In the genomic region with DNA sequence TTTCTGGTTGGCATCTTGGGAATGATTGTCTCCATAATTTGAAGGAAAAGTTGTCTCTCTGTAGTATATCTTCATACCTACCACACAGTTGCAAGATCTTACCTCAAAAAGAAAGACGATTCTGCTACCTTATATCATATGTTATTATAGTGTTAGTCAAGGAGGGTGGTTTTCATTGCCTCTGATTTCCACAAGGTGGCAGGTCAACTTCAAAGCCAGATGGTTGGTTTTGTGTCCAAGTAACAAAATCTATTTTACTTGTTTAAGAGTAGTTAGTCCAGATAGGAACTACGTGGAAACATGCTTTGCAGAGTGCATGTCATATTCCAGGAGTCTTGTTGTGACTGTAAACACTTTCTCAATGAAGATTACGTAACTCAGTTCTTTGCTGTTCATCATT, we compare ENCODE assay signal across 13 mouse cellular contexts.
DNase-seq lines count a peak whose midpoint lies in the region; ATAC-seq and TF ChIP-seq lines count a peak whose summit lies in the region.
"Had no signal": no experiment of that assay in that cellular context is flagged by ENCODE, and none has a peak within 500 bp of the region (broad histone marks: within the 10 kb centered on the region; RNA-seq: fewer than 3 reads in every experiment).

No protein-coding gene starts in this region.

- H3K27ac ChIP-seq in heart, embryonic 11.5 days (ENCODE audit: low read depth, low read length) = no peak overlapping the region
- no peak overlapping the region for H3K27ac ChIP-seq in liver, postnatal 0 days (ENCODE audit: low read depth)
- no peak overlapping the region for H3K27ac ChIP-seq in liver, embryonic 11.5 days (ENCODE audit: low read depth, low read length)
- H3K27ac ChIP-seq: liver, embryonic 13.5 days had no signal

- no peak overlapping the region for H3K4me2 ChIP-seq in heart, embryonic 11.5 days
- no peak overlapping the region for H3K4me2 ChIP-seq in liver, postnatal 0 days (ENCODE audit: low read depth, low read length)
- no peak overlapping the region for H3K4me2 ChIP-seq in liver, embryonic 11.5 days
- H3K4me2 ChIP-seq: liver, embryonic 13.5 days had no signal

- peak; percentile 16 for DNase-seq in heart, adult 8-10 months (ENCODE audit: low spot score)
- DNase-seq in liver, postnatal 0 days = no peak
- DNase-seq in liver, embryonic 11.5 days (ENCODE audit: low spot score) = no peak
- DNase-seq in MEL-GATA-1-ER (ENCODE audit: extremely low read depth, low read depth) = peak; percentile 24
- DNase-seq in naive thymus-derived CD4-positive, alpha-beta T cell, adult 2 months (ENCODE audit: low read depth) = peak; percentile 55
- no peak for DNase-seq in left cerebral cortex, postnatal 14 days (ENCODE audit: low spot score in 2 of 2)
- DNase-seq in left cerebral cortex, adult 9 months (ENCODE audit: low spot score in 2 of 2) = no peak
- DNase-seq: gastrocnemius, postnatal 14 days; liver, embryonic 13.5 days; right cerebral cortex, postnatal 25 days had no signal

- peak; percentile 64 for TF ChIP-seq CTCF in liver, postnatal 0 days (IDR thresholded peaks at IDR 0.05; ENCODE audit: low read depth)

- no peaks in the 10 kb centered on the region for H3K9me3 ChIP-seq in heart, embryonic 11.5 days (replicated peaks; ENCODE audit: control insufficient read depth, low read length)
- H3K9me3 ChIP-seq in liver, postnatal 0 days (ENCODE audit: low read length) = no peaks in the 10 kb centered on the region
- no peaks in the 10 kb centered on the region for H3K9me3 ChIP-seq in liver, embryonic 11.5 days (ENCODE audit: control insufficient read depth, low read length)
- H3K9me3 ChIP-seq: liver, embryonic 13.5 days had no signal

- WGBS in heart, embryonic 11.5 days (ENCODE audit: insufficient replicate concordance) = 72% methylated on average over 3 of the region's 3 CpGs
- WGBS in liver, postnatal 0 days (ENCODE audit: insufficient replicate concordance) = 55% methylated on average over 3 of the region's 3 CpGs
- WGBS in liver, embryonic 11.5 days = 68% methylated on average over 3 of the region's 3 CpGs

- ATAC-seq in heart, embryonic 11.5 days (replicated peaks; ENCODE audit: insufficient number of reproducible peaks, low FRiP score, low TSS enrichment) = no peak
- ATAC-seq in liver, postnatal 0 days = no peak
- ATAC-seq in liver, embryonic 11.5 days (replicated peaks; ENCODE audit: low FRiP score) = no peak
- ATAC-seq: Patski had no signal

- H3K4me3 ChIP-seq in heart, embryonic 11.5 days (ENCODE audit: low read depth, low read length) = no peak overlapping the region
- H3K4me3 ChIP-seq in liver, postnatal 0 days (ENCODE audit: low read depth, low read length) = no peak overlapping the region
- H3K4me3 ChIP-seq in liver, embryonic 11.5 days (ENCODE audit: low read depth, low read length) = no peak overlapping the region
- H3K4me3 ChIP-seq: liver, embryonic 13.5 days; myocyte had no signal

- H3K36me3 ChIP-seq in heart, embryonic 11.5 days (ENCODE audit: control insufficient read depth, insufficient read depth, low read length) = no peaks in the 10 kb centered on the region
- no peaks in the 10 kb centered on the region for H3K36me3 ChIP-seq in liver, postnatal 0 days (replicated peaks; ENCODE audit: insufficient read depth, low read length)
- no peaks in the 10 kb centered on the region for H3K36me3 ChIP-seq in liver, embryonic 11.5 days (ENCODE audit: control insufficient read depth, insufficient read depth, low read length)
- H3K36me3 ChIP-seq: liver, embryonic 13.5 days had no signal

- intact Hi-C loops in left cerebral cortex, postnatal 14 days (cut with DNase I) = loop anchor here (5.0 kb wide), 1 partner anchor 203 kb away; no protein-coding TSS in a partner anchor

- peaks cover under 1% of the 10 kb centered on the region; the same call in 1 of the 2 replicates for H3K4me1 ChIP-seq in heart, embryonic 11.5 days (ENCODE audit: control insufficient read depth, insufficient read depth, low read length)
- H3K4me1 ChIP-seq in liver, postnatal 0 days (ENCODE audit: insufficient read depth) = no peaks in the 10 kb centered on the region
- peaks cover 3% of the 10 kb centered on the region; the same call in 1 of the 2 replicates for H3K4me1 ChIP-seq in liver, embryonic 11.5 days (replicated peaks; ENCODE audit: control insufficient read depth, insufficient read depth, low read length)

- H3K27me3 ChIP-seq in heart, embryonic 11.5 days (ENCODE audit: control insufficient read depth, insufficient read depth, low read length) = no peaks in the 10 kb centered on the region
- no peaks in the 10 kb centered on the region for H3K27me3 ChIP-seq in liver, postnatal 0 days (ENCODE audit: insufficient read depth, low read length)
- H3K27me3 ChIP-seq in liver, embryonic 11.5 days (replicated peaks; ENCODE audit: control insufficient read depth, insufficient read depth, low read length) = no peaks in the 10 kb centered on the region
- H3K27me3 ChIP-seq: liver, embryonic 13.5 days; Patski had no signal

- TF ChIP-seq EP300 in liver, postnatal 0 days (IDR thresholded peaks at IDR 0.05; ENCODE audit: low read depth) = no peak

- H3K9ac ChIP-seq in heart, embryonic 11.5 days (ENCODE audit: low read depth, low read length) = no peak overlapping the region
- H3K9ac ChIP-seq in liver, postnatal 0 days (replicated peaks) = no peak overlapping the region
- H3K9ac ChIP-seq in liver, embryonic 11.5 days (ENCODE audit: low read depth, low read length) = no peak overlapping the region
- H3K9ac ChIP-seq: liver, embryonic 13.5 days had no signal

Comparison
In these comparisons a context has a peak if more than half of its experiments do, and no peak if none do; other contexts are left out.
1. DNase-seq: peak in heart, adult 8-10 months (single experiment), MEL-GATA-1-ER (single experiment) and naive thymus-derived CD4-positive, alpha-beta T cell, adult 2 months (single experiment); none in liver, postnatal 0 days (single experiment), liver, embryonic 11.5 days (single experiment), left cerebral cortex, postnatal 14 days (0 of 2) and left cerebral cortex, adult 9 months (0 of 2).